Mouse (Mus musculus) embryonic facial prominence, embryonic 15.5 days (tissue): ENCODE results near the gene Plcl1. TPM values are rescaled to one million over a fixed set of nuclear protein-coding genes. Genes with fewer than 3 reads are reported as not detected.

Experiments
- ATAC-seq: fragments of 200-750 bp; cut with Nextera tagmentation; 2 replicates; pipeline ENCODE4 v1.8.0; 2017; ENCODE audit warnings: low read depth, moderate TSS enrichment; ENCODE audit not compliant: insufficient number of reproducible peaks, low FRiP score, low TSS enrichment
- H3K27ac ChIP-seq: fragments of 300-500 bp; sonication (generic); replicated peaks from 2 replicates; pipeline ENCODE4 v1.5.1; 2015; ENCODE audit warnings: mild to moderate bottlenecking, inconsistent platforms
- H3K27me3 ChIP-seq: fragments of 300-500 bp; sonication (generic); 2 replicates; pipeline ENCODE4 v1.6.1; 2015; ENCODE audit warnings: inconsistent platforms
- H3K36me3 ChIP-seq: fragments of 300-500 bp; sonication (generic); 2 replicates; pipeline ENCODE4 v1.6.1; 2015; ENCODE audit warnings: mild to moderate bottlenecking, inconsistent platforms
- H3K4me1 ChIP-seq: fragments of 300-500 bp; sonication (generic); 2 replicates; pipeline ENCODE4 v1.6.1; 2015; ENCODE audit warnings: inconsistent platforms
- H3K4me2 ChIP-seq: fragments of 300-500 bp; sonication (generic); replicated peaks from 2 replicates; pipeline ENCODE4 v1.6.1; 2015; ENCODE audit warnings: mild to moderate bottlenecking, inconsistent platforms
- H3K4me3 ChIP-seq: fragments of 300-500 bp; sonication (generic); replicated peaks from 2 replicates; pipeline ENCODE4 v1.5.1; 2015; ENCODE audit warnings: mild to moderate bottlenecking, inconsistent platforms
- H3K9ac ChIP-seq: fragments of 300-500 bp; sonication (generic); 2 replicates; pipeline ENCODE4 v1.6.1; 2015; ENCODE audit warnings: inconsistent platforms
- H3K9me3 ChIP-seq: fragments of 300-500 bp; sonication (generic); replicated peaks from 2 replicates; pipeline ENCODE4 v1.6.1; 2016; ENCODE audit warnings: inconsistent platforms
- WGBS: fragments of 180-500 bp; shearing (Covaris S2); methylation state at CpG from one replicate; pipeline ENCODE4 v1.1.7; 2015; 5-methylcytosine and 5-hydroxymethylcytosine counted together
- polyA plus RNA-seq: library from polyadenylated mRNA; unstranded; fragments of >200 nt; fragmentation: Nextera tagmentation; extraction: Ambion mirVana; gene quantifications from 2 replicates; pipeline ENCODE4 v1.2.1, GENCODE M21; 2015

The Plcl1 gene
- polyA plus RNA-seq, 1 experiment from 2014 or later = 2.2 TPM

DNA sequence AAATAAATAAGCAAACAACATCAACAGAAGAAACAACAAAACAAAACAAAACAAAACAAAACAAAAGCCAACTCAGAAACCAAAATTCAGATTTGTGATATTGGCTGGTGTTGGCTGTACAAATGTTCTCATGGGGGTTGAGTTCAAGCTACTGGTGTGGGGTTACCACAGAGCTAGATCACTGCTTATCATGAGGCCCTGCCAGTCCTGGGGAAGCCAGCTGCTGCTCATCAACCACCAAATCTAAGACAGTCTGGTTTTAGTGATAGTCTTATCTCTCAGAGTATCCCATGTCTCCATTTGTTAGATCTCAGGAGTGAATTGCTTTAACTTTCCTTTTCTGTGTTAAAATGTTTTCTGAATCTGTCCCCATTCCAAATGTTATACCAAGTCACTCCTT lies 166.5 kb downstream of the Plcl1 start:
- H3K36me3 ChIP-seq = no peaks in the 10 kb centered on the region
- H3K9me3 ChIP-seq = no peaks in the 10 kb centered on the region
- no peak overlapping the region for H3K4me2 ChIP-seq
- no peak overlapping the region for H3K27ac ChIP-seq
- no peaks in the 10 kb centered on the region for H3K27me3 ChIP-seq
- ATAC-seq = no peak
- no peak overlapping the region for H3K9ac ChIP-seq
- H3K4me3 ChIP-seq = no peak overlapping the region
- peaks cover 6% of the 10 kb centered on the region; the same call in 1 of the 2 replicates for H3K4me1 ChIP-seq

DNA sequence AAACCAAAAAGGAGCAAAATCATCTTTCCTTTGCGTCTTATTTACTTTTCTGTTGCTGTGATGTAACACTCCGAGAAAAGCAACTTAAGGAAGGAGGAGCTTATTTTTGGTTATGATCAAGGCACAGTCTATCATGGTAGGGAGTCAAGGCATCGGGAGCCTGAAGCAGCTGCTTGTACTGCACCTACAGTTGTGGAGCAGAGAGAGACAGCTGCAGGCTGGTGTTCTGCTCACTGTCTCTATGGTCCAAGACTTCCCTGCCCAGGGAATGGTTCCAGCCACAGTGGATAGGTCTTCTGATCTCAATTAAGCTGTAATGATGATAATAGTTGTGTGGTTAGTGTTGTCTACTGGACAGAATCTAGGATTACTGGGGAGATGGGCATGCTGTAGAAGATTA lies 166.9 kb downstream of the Plcl1 start:
- ATAC-seq = no peak
- peaks cover 6% of the 10 kb centered on the region; the same call in 1 of the 2 replicates for H3K4me1 ChIP-seq
- no peaks in the 10 kb centered on the region for H3K36me3 ChIP-seq

DNA sequence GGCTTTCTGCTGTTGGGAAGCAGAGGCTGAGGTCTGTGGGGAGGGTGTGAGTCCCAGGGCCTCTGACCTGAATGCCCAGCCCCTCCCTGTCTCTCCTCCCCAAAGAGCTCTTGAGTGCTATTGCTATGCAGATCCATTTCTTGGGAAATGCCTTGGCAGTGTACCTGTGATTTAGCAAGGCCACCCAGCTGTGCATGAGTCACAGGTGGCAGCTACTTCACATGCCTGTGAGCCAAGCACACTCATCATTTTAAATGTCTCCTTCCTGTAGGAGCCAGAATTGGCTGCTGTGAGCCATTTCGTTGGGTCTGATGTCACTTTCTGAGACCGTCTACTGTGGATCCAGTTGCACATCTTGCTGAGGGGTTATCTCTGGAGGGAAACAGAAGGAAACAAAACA lies 170.2 kb downstream of the Plcl1 start:
- H3K4me2 ChIP-seq = no peak overlapping the region
- no peak overlapping the region for H3K4me3 ChIP-seq
- no peak overlapping the region for H3K9ac ChIP-seq
- H3K4me1 ChIP-seq = peaks cover 6% of the 10 kb centered on the region; the same call in 1 of the 2 replicates
- no peak for ATAC-seq
- WGBS = 25% methylated on average over 2 of the region's 2 CpGs
- no peaks in the 10 kb centered on the region for H3K9me3 ChIP-seq
- no peak overlapping the region for H3K27ac ChIP-seq
- no peaks in the 10 kb centered on the region for H3K27me3 ChIP-seq
- H3K36me3 ChIP-seq = no peaks in the 10 kb centered on the region

More for the DNA sequence above, 166.9 kb downstream of the Plcl1 start:
- no peaks in the 10 kb centered on the region for H3K9me3 ChIP-seq
- no peak overlapping the region for H3K27ac ChIP-seq
- H3K27me3 ChIP-seq = no peaks in the 10 kb centered on the region
- H3K4me3 ChIP-seq = no peak overlapping the region
- no peak overlapping the region for H3K4me2 ChIP-seq
- 83% methylated on average over 3 of the region's 3 CpGs for WGBS
- H3K9ac ChIP-seq = no peak overlapping the region

DNA sequence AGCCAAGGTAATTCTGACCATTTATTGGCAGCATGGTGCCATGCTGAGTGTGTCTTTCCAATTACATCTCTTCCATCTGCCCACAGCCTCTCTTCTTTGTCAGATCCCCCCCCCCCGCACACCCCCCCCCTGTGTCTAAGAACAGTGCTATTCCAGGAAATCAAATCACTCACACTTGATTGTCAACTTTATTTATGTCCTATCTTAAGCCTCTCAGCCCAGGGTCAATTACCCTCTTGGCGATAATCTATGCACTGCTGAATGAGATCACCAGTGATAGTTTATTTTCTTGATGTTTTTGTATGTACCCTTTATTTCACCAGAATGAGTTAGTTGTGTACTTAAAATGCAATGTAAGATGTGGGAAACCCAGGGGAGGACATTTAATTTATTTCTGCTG lies 176.0 kb downstream of the Plcl1 start:
- Histone ChIP-seq H3K9ac (no peak overlapping the region), H3K36me3 (no peaks in the 10 kb centered on the region), H3K4me3 (no peak overlapping the region), H3K4me2 (no peak overlapping the region), H3K27me3 (no peaks in the 10 kb centered on the region), H3K27ac (no peak overlapping the region), H3K4me1 (0 out of 2 replicates have a peak, but pooled peaks cover 2% of the 10 kb centered on the region), H3K9me3 (no peaks in the 10 kb centered on the region)
- no peak for ATAC-seq
- 73% methylated on average over 2 of the region's 2 CpGs for WGBS

DNA sequence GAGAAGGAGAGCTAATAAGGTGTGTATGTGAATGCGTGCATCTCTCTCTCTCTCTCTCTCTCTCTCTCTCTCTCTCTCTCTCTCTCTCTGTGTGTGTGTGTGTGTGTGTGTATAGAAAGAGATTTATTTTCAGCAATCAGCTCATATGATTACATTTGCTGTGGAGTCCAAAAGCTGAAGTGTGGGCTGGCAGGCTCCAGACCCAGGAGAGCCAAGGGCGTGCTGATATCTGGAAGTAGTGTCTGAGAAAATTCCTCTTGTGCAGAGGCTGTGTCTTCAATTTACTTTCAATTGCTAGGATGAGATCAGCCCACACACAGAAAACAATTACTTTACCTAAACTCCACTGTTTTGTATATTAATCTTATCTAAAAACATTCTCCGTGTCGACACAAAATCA lies 179.7 kb downstream of the Plcl1 start:
- 0 out of 2 replicates have a peak, but pooled peaks cover 5% of the 10 kb centered on the region for H3K4me1 ChIP-seq
- no peaks in the 10 kb centered on the region for H3K36me3 ChIP-seq
- no peak overlapping the region for H3K9ac ChIP-seq
- H3K4me2 ChIP-seq = no peak overlapping the region
- no peak overlapping the region for H3K27ac ChIP-seq
- H3K9me3 ChIP-seq = no peaks in the 10 kb centered on the region
- no peak overlapping the region for H3K4me3 ChIP-seq
- H3K27me3 ChIP-seq = no peaks in the 10 kb centered on the region
- no peak for ATAC-seq
- WGBS = 70% methylated on average over 4 of the region's 4 CpGs

DNA sequence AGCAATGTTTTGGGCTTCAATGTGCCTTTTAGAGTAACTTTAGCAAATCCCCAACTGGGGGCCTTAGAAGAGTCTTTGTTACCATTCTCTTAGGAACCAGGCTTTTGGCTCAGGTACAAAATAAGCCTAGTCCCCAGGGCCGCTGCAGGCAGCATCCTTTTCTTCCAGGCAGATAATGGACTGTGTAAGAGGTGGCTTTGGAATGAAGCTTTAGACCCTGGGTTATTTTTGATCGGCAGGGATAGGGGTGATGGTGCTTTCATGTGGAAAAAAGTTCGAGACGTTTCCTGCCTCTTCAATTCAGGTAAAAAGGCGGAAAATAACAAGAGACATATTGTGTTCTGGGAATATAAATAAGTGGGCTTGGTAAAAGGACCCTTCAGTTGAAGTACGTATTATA lies 182.4 kb downstream of the Plcl1 start:
- Histone ChIP-seq H3K27ac (no peak overlapping the region), H3K4me1 (0 out of 2 replicates have a peak, but pooled peaks cover 5% of the 10 kb centered on the region), H3K9ac (no peak overlapping the region), H3K27me3 (no peaks in the 10 kb centered on the region), H3K36me3 (no peaks in the 10 kb centered on the region), H3K9me3 (no peaks in the 10 kb centered on the region), H3K4me3 (no peak overlapping the region), H3K4me2 (no peak overlapping the region)
- 55% methylated on average over 6 of the region's 6 CpGs for WGBS
- ATAC-seq = no peak

DNA sequence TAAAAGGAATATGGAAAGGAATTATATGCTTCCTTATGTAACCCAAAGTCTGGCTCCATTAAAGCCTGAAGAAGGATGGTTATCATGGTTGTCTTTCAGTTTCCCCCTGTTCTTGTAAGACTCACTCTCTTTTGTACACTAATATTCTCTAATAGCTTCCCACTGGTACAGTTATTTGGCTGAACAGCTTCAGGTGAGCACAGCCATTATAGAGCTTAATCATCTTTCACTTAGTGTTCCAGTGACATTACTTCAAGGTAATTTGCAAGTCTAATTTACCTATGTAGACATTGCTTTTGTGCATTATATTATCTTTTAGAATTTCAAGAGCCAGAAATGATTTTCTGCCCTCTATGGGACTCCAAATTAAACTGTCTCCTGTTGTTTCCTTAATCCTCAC lies 184.3 kb downstream of the Plcl1 start:
- 0 out of 2 replicates have a peak, but pooled peaks cover 5% of the 10 kb centered on the region for H3K4me1 ChIP-seq
- H3K27ac ChIP-seq = no peak overlapping the region
- no peak overlapping the region for H3K4me3 ChIP-seq
- H3K27me3 ChIP-seq = no peaks in the 10 kb centered on the region
- H3K36me3 ChIP-seq = no peaks in the 10 kb centered on the region
- ATAC-seq = no peak
- H3K9me3 ChIP-seq = no peaks in the 10 kb centered on the region
- H3K4me2 ChIP-seq = no peak overlapping the region
- no peak overlapping the region for H3K9ac ChIP-seq

DNA sequence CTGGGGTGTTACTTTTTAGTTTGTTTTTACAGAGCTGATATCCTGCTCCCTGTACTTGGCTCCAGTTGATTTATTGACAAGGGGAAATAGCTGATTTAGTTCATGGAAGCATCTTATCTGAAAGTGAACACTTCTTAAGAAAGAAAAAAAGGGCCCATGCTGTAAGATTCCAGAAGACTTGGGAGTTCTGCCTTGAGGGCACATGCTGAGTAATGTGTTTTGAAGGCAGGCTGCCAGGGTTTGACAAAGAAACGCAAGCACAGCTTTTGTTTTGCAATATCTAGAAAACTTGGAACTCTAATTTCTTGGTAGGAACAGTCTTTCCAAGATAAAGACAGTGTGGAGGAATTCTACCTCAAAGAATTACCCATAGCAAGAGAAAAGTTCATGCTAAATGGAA lies 194.8 kb downstream of the Plcl1 start:
- no peak overlapping the region for H3K27ac ChIP-seq
- no peaks in the 10 kb centered on the region for H3K4me1 ChIP-seq
- WGBS = 41% methylated on average over 1 of the region's 1 CpGs
- no peaks in the 10 kb centered on the region for H3K9me3 ChIP-seq
- no peak overlapping the region for H3K4me3 ChIP-seq
- no peak overlapping the region for H3K4me2 ChIP-seq
- ATAC-seq = no peak
- no peak overlapping the region for H3K9ac ChIP-seq
- no peaks in the 10 kb centered on the region for H3K36me3 ChIP-seq
- no peaks in the 10 kb centered on the region for H3K27me3 ChIP-seq

DNA sequence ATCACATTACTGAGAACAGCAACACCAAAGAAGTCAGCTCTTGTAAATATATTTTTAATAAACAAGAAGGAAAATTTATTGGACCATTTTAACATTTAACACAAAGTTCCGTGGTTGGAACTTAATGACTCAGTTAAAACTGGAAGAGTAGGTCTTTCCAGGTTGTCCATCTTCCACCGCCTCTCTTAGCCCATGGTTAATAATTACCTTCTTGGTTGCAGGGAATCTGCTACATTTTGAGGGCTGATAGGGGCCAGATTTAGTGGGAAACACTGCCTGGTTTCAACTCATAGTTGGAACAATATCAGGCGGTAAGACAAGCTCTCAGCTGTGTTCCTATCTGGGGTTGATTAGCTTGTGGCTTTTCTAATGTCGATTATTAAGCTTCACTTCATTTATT lies 198.9 kb downstream of the Plcl1 start:
- Histone ChIP-seq H3K27me3 (no peaks in the 10 kb centered on the region), H3K4me1 (no peaks in the 10 kb centered on the region), H3K36me3 (no peaks in the 10 kb centered on the region), H3K4me3 (no peak overlapping the region), H3K9ac (no peak overlapping the region), H3K27ac (no peak overlapping the region), H3K9me3 (no peaks in the 10 kb centered on the region), H3K4me2 (no peak overlapping the region)
- no peak for ATAC-seq
- WGBS = 77% methylated on average over 4 of the region's 4 CpGs

DNA sequence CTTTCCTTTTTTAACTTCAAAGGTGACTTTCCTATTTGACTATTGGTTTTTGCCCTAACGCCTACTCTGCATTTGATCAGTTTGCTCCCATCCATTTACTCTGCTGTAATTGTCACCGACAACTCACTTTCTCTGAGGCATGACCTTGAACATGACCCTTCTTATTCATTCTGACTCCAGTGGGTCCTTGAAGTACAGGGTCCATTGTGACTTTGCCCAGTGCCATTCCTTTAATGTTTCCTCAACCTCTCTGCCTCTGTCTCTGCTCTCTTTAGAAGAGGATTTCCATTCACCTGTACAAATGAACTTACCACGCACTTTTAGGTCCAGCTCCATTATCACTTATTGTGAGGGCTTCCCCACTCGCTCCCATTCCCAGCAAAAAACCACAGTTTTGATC lies 199.7 kb downstream of the Plcl1 start:
- Histone ChIP-seq H3K36me3 (no peaks in the 10 kb centered on the region), H3K9me3 (no peaks in the 10 kb centered on the region), H3K4me2 (no peak overlapping the region), H3K27ac (no peak overlapping the region), H3K4me3 (no peak overlapping the region), H3K27me3 (no peaks in the 10 kb centered on the region), H3K4me1 (no peaks in the 10 kb centered on the region), H3K9ac (no peak overlapping the region)
- ATAC-seq = no peak
- WGBS = 81% methylated on average over 4 of the region's 4 CpGs

DNA sequence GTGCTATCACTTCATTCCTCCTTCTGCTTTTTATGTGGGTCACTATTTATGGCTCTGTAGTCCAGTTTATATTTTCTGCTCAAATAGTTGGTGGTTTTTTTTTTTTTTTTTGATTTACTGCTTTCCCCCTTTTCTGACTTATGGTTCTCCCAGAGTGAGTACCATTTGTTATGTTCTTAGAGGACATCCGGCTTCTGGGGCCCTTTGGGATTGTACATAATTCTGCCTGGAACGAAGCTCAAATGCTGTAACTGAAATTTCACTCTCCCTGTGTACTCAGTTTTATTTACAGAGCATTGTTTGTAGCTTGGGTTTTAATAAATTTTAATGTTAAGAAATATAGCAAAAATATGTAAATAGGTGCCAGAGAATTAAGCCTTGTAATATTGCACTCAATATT lies 200.2 kb downstream of the Plcl1 start:
- 74% methylated on average over 2 of the region's 2 CpGs for whole genome bisulfite sequencing
- no peaks in the 10 kb centered on the region for H3K4me1 ChIP-seq
- H3K36me3 ChIP-seq = no peaks in the 10 kb centered on the region
- H3K9me3 ChIP-seq = no peaks in the 10 kb centered on the region
- no peak overlapping the region for H3K4me2 ChIP-seq
- H3K9ac ChIP-seq = no peak overlapping the region
- no peak for ATAC-seq
- H3K27me3 ChIP-seq = no peaks in the 10 kb centered on the region
- H3K27ac ChIP-seq = no peak overlapping the region
- no peak overlapping the region for H3K4me3 ChIP-seq

DNA sequence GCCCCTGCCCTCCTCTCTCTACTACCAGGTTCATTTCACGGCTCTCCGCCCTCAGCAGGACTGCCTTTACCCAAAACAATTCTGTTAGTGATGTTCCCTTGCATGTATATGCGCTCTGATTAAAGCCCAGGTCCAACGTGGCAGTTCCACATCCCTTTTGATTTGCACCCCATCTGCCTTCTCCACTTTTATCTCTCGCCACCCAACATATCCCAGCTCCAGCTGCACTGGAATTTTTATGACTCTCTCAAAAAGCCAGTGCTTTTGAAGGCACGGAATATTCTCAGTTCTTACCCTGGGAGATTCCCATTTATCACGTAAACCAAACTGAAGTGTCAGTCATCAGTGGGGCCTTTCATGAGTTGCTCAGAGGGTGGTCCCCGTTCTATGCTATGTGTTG lies 200.7 kb downstream of the Plcl1 start:
- 68% methylated on average over 8 of the region's 8 CpGs for WGBS
- H3K4me2 ChIP-seq = no peak overlapping the region
- H3K27me3 ChIP-seq = no peaks in the 10 kb centered on the region
- ATAC-seq = no peak
- no peak overlapping the region for H3K4me3 ChIP-seq
- no peak overlapping the region for H3K27ac ChIP-seq
- H3K4me1 ChIP-seq = no peaks in the 10 kb centered on the region
- no peaks in the 10 kb centered on the region for H3K9me3 ChIP-seq
- no peak overlapping the region for H3K9ac ChIP-seq
- no peaks in the 10 kb centered on the region for H3K36me3 ChIP-seq
